Mouse (Mus musculus): Measurements from ENCODE around the gene Clec2l.

GRCm38 (mm10) chr6:38687216-38687615 is 24.3 kb downstream of the Clec2l start:
- TF ChIP-seq CTCF (IDR thresholded peaks at IDR 0.05; ENCODE audit: insufficient read depth, low read length) (peak; percentile 56), POLR2A (IDR thresholded peaks at IDR 0.05; ENCODE audit: borderline replicate concordance, extremely low read depth, low read depth, low read length) (no peak)
